Mouse (Mus musculus) kidney, postnatal 14 days (tissue): ENCODE measurements around the gene Gatc.
A peak's percentile ranks its signal among the peaks of the same experiment; 100 is the strongest.
"Not testable (repeated sequence)": the region's sequence is repeated elsewhere in the genome, so short reads cannot be mapped to it uniquely, and the experiment has no call there.

Source experiments
- DNase-seq: peaks from one replicate; pipeline ENCODE4 v3.0.0; 2022; ENCODE audit warnings: mixed read lengths

Gene Gatc

DNA sequence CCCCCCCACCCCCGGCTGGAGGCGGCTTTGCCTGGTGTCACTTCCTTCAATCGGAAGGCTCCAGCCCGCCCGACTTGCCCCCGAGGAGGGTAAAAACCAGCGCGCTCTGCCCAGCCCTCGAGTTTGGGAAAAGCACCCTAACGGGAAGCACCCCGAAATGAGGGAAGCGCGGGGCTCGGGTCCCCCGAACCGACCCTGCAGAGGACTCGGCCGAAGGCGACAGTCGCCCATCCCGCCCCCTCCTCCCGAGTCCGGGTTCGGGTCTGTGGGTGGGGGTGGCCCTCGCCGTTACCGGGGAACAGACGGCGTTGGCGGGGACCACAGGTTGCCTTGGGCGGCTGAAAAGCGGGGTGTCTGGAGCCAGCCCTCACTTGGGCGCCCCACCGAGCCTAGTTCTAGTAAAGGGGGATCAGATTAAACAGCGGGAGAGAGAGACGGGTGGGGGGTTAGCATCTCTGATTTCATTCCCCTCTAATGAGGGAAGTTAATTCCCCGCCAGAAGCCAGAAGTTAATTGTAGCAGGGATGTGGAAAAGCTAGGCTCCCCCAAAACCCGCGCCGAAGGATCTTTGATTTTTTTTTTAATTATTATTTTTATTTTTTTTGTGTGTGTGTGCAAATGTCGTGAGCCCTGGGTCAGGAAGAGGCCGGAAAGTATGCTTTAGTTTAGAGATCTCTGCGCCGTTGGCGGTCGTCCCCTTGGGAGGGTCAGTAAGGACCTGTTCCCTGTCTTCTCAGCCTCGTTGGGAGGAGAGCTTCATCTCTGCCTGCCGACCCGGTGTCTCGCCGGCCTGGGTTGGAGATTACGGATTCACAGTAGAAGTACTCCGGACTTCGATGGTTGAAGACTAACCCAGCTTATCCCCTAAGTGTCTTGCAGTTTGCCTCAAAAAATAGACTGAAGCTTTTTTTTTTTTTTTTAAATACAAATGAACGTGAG is 13.1 kb downstream of the Gatc start:
- DNase-seq = peak; percentile 39

DNA sequence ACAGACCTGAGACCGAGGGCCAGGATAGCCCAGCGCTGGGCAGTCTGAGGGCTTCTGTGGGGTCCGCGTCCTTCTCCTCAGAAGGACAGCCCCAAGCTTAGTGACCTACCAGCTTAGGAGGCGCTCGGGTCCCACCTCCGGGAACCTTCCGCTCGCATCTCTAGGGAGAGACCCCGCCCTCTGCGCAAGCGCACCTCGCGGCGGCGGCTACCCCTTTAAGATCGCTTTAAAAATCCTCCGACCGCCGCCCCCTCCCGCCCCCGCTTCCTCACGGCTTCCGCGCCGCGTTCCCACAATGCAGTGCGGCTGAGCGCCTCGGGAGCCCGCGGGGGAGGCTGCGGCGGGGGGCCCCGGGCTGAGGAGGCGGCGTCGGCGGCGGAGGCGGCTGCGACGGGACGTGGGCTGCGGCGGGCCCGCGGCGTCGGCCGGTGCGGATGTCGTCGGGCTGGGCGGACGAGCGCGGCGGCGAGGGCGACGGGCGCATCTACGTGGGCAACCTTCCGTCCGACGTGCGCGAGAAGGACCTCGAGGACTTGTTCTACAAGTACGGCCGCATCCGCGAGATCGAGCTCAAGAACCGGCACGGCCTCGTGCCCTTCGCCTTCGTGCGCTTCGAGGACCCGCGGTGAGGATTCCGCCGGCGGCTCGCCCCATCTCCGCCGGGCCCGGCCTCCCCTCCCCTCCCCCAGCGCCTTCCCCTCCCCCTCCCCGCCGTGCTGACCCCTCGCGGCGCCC is 13.9 kb downstream of the Gatc start, which contains the start of gene Srsf9:
Gene Srsf9 (plus strand): TSS at position 303 of the 735 bp plus-strand sequence.
- peak; percentile 98 for DNase-seq

GRCm38 (mm10) chr5:115326256-115326831 is 14.6 kb downstream of the Gatc start:
- DNase-seq = no peak

- peak; percentile 86 for DNase-seq
These were observed 21.7 kb downstream of the Gatc start for GRCm38 (mm10) chr5:115319004-115319940.

DNA sequence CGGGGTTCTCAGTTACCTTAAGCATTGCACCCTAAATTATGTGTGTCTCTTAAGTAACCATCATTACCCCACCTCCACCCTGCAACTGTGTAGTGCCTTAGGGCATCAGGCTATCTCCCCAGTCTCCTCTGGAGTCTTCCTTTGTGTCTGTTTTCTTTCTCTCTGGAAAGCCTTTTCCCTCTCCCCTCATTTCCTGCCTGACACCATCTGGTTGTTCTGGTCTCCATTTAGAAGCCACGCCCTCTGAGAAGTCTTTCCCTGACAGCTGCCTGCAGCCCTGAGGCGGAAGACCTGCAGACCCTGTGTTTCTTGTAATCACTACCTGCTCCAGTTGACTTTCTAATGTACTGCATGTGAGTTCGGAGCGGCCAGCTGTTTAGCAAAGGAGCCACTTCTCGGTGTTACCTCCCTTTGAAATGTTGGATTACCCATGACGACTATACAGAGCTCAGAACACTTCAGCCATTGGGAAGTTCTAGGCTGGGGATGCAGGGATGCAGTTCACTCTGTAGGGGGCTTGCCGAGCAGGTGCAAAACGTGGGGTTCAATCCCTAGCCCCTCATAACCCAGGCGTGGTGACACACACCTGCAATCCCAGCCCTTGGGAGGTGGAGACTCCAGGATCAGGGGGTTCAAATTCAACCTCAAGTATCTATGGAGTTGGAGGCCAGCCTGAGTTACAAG is 23.2 kb downstream of the Gatc start:
- peak; percentile 27 for DNase-seq

- no peak for DNase-seq
These were observed 23.9 kb downstream of the Gatc start for GRCm38 (mm10) chr5:115316968-115317644.

DNA sequence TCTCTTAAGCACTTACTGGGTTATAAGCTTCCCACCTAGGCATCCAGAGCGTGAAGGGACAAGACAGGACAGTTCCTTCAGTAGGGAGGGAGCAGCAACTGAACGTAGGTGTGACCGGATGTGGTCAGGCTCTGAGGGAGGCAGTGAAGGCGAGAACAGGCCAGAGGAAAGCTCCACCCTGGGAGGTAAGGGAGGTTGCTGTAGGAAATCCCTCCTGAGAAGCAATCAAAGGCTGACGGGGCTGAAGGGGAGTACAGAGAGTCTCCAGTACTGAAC is 27.4 kb downstream of the Gatc start:
- DNase-seq = no peak

DNA sequence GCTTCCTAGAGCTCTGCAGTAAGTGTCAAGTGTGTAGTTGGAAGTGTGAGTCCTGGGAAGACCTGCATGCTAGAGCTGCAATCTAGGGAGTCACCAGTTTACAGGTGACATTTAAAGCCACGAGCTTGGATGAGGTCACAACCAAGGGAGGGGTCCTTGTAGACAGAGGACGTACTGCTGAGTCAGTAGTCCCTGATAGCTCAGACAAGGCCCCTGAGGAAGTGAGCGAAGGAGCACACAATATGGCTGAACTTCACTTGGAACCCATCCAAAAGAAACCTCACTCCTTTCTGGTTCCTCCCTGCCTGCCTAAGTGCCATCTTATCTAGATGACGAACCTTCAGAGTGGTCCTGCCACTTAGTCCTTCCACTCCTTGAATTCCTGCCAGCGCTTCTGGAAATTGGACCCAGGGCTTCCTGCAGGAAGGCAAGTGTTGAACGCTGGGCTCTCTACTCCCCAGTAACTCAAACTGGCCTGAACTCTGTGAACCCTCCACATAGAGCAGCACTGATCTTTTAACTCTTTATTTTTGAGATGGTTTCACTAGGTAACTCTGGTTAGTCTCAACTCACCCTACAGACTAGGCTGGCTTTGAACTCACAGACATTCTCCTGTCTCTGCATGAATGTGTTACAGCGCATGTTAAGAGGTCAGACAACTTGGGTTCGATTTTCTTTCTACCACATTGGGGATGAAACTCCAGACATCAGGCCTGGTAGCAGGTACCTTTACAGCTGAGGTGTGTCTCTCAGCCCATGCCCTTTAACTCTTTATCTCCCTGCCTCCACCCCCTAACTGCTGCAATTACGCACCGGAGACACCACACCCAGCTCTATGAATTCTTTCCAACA is 27.9 kb downstream of the Gatc start:
- no peak for DNase-seq

GRCm38 (mm10) chr5:115312354-115312753 is 28.6 kb downstream of the Gatc start:
- no peak for DNase-seq

GRCm38 (mm10) chr5:115302190-115302589 is 38.8 kb downstream of the Gatc start:
- DNase-seq = not testable (repeated sequence)

- DNase-seq = no peak
These were observed 39.4 kb downstream of the Gatc start for GRCm38 (mm10) chr5:115301615-115302014.

DNA sequence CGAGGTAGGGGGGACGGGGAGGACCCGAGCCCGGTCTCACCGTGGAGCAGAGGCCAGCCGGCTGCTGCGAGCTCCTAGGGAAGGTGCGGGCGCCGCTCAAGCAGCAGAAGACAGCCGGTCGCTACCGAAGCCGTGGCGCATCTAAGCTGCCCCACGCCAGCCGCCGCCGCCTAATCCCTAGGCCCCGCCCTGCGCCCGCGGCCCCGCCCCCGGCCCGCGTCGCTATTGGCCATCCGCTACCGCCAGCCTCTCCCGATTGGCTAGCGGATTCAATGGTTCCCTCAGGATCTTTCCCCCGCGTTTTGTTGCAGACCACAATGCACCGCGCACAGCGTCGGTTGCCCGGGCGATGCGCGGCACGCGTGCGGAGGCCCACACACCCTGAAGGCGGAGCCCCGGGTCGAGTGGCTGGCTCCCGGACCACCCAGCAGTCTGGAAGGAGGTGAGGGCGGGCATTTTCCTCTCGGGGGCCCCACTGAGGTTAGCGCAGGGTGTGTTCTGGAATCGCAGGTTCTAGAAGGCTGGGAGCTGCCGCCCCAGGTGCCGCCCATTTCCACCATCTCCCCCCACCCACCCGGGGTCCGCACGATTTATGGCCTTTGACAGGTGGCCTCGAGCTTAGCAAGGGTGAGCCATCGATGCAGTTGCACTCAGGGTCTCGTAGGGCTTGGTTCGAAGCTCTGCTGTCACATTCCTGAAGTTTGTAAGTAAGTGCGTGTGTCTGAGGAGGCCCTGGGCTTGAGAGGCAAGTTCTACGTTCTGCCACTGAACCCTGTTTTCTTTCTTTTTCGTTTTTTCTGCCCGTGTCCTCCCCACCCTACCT is 40.0 kb downstream of the Gatc start, which contains the start of gene Dynll1:
Gene Dynll1 (minus strand): TSS at position 208 of the 823 bp plus-strand sequence.
- peak; percentile 100 for DNase-seq

- DNase-seq = peak; percentile 75
These were observed 40.8 kb downstream of the Gatc start for GRCm38 (mm10) chr5:115300035-115300744.

DNA sequence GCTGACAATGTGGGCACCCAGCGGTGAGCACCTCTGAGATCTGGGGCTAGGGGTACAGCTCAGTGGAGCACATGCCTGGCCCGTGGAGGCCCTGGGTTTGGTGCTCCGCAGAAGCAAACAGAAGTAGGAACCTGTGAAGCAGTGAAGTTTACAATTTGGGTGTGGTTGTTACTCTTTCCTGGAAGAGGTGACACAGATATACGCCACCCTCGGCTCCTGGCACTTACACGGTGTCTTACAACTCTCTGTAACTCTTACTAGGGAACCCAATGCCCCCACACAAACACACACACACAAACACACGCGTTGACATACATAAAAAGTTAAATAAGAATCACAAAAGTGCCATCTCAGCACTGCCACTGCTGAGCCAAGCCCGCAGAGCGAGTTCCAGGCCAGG is 44.6 kb downstream of the Gatc start:
- no peak for DNase-seq

GRCm38 (mm10) chr5:115294173-115294572 is 46.8 kb downstream of the Gatc start:
- no peak for DNase-seq

DNA sequence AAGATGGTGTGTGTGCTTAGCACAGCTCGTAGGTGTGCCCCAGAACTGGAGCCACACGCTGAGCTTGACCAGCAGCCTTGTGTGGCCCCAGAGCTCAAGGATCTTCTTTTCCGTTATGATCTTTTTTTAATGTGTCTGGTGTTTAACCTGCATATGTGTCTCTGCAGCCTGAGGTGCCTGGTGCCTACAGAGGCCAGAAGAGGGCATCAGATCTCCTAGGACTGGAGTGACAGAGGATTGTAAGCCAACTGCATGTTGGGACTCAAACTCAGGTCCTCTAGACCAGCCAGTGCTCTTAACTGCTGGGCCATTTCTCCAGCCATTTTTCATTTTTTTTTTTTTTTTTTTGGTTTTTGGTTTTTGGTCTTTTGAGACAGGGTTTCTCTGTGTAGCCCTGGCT is 56.2 kb downstream of the Gatc start:
- DNase-seq = no peak
